Mouse (Mus musculus) olfactory bulb, adult 2 months (tissue): Measurements from ENCODE around the gene Gdf1. TPM values are rescaled to one million over a fixed set of nuclear protein-coding genes. Genes with fewer than 3 reads are reported as not detected.

Source experiments
- H3K27ac ChIP-seq: fragments of 200-500 bp; 2 replicates; pipeline ENCODE4 v1.5.1; 2012; ENCODE audit warnings: low read depth, low read length; ENCODE audit not compliant: insufficient read depth
- H3K4me1 ChIP-seq: fragments of 200-500 bp; 2 replicates; pipeline ENCODE4 v1.6.1; 2012; ENCODE audit warnings: low read length; ENCODE audit not compliant: control insufficient read depth, insufficient read depth
- H3K4me3 ChIP-seq: fragments of 200-500 bp; 2 replicates; pipeline ENCODE4 v1.5.1; 2012; ENCODE audit warnings: mild to moderate bottlenecking, low read depth, low read length, moderate library complexity; ENCODE audit not compliant: insufficient read depth
- CTCF ChIP-seq: fragments of 200-500 bp; IDR thresholded peaks from 2 replicates; pipeline ENCODE4 v1.5.1; 2012; ENCODE audit warnings: low read depth, mild to moderate bottlenecking, low read length, moderate library complexity; ENCODE audit not compliant: insufficient read depth
- POLR2A ChIP-seq: fragments of 200-500 bp; IDR thresholded peaks from 2 replicates; pipeline ENCODE4 v1.6.1; 2012; ENCODE audit warnings: mild to moderate bottlenecking, low read depth, low read length, moderate library complexity; ENCODE audit not compliant: insufficient read depth
- WGBS: fragments of 180-500 bp; shearing (Covaris S2); methylation state at CpG from one replicate; pipeline ENCODE4 v1.1.7; 2018; 5-methylcytosine and 5-hydroxymethylcytosine counted together
- polyA plus RNA-seq: library from polyadenylated mRNA; stranded (reverse); fragments of >200 nt; gene quantifications from 2 replicates; pipeline ENCODE4 v1.2.4, GENCODE M21; 2012; ENCODE audit warnings: low replicate concordance; ENCODE audit not compliant: missing spikeins, insufficient read depth, insufficient read length

The Gdf1 gene
- polyA plus RNA-seq, 1 experiment, result not detected

DNA sequence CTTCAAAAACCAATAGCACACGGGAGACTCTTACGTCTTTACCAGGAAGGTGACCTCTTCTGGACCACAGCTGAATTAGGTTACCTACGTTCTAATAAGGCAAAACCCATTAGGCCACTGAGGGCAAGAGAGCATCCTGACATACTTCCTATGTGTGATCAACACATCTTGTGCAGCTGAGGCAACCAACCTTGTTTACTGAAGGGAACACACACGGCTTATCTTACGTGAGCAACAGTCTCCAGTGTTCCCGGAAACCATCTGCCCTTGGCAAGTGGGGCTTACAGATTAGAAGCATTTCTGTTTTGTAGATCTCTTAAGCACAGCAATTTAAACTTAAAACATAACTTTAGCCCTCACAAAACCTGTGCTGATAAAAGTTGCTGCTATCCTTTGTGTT is 2.1 kb upstream of the Gdf1 start:
- no peak for TF ChIP-seq CTCF
- no peak for TF ChIP-seq POLR2A
- Histone ChIP-seq H3K4me1 (peaks cover 36% of the 10 kb centered on the region), H3K27ac (no peak overlapping the region), H3K4me3 (no peak overlapping the region)
- WGBS, result 87% methylated on average over 6 of the region's 6 CpGs

DNA sequence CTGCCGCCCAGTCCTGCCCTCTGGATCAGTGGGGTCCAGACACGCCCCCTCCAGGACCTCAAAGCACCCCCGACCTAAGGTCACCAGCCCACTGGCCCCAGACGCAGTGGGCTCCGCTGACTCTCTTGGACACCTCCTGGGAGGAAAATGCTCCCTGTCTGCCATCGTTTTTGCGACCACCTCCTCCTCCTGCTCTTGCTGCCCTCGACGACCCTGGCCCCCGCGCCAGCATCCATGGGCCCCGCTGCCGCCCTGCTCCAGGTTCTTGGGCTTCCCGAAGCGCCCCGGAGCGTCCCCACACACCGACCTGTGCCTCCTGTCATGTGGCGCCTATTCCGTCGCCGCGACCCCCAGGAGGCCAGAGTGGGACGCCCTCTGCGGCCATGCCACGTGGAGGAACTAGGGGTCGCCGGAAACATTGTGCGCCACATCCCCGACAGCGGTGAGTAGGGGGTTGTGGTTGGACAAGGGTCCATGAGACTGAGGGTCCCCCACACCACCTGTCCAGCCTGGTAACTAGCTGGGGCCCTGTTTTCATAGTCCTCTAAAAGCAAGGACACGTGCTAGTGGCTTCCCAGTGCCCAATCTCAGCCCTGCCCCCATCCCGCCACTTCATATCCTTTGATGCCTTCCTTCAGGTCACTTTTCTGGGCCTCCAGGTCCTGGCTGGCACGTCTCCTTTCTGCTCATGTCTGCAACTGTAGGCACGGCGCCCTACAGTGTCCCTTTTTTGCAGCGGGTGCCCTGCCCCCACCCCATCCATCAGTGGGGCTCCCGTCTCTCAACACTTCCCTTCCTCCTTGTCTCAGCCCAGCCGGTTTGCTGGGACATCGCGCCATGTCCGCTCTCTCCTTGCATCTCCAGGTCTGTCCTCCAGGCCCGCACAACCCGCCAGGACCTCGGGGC is 471 bp downstream of the Gdf1 start:
- Histone ChIP-seq H3K4me3 (no peak overlapping the region), H3K27ac (peak overlapping the region; percentile 21; the same call in 1 of the 2 replicates), H3K4me1 (peaks cover 39% of the 10 kb centered on the region)
- WGBS, result 34% methylated on average over 45 of the region's 45 CpGs
- no peak for TF ChIP-seq CTCF

DNA sequence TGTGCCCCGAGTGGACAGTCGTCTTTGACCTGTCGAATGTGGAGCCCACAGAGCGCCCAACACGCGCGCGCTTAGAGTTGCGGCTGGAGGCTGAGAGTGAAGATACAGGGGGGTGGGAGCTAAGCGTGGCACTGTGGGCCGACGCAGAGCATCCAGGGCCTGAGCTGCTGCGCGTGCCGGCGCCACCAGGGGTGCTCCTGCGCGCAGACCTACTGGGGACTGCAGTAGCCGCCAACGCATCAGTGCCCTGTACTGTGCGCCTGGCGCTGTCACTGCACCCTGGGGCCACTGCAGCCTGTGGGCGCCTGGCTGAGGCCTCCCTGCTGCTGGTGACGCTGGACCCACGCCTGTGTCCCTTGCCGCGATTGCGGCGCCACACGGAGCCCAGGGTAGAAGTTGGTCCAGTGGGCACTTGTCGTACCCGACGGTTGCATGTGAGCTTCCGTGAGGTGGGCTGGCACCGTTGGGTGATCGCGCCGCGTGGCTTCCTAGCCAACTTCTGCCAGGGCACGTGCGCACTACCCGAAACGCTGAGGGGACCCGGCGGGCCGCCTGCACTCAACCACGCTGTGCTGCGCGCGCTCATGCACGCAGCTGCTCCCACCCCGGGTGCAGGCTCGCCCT is 1.2 kb downstream of the Gdf1 start:
- TF ChIP-seq POLR2A (no peak), CTCF (peak; percentile 57; the same call in 1 of the 2 replicates)
- H3K4me3 ChIP-seq, result no peak overlapping the region
- H3K4me1 ChIP-seq, result peaks cover 39% of the 10 kb centered on the region
- H3K27ac ChIP-seq, result peak overlapping the region; percentile 21; the same call in 1 of the 2 replicates
- WGBS, result 21% methylated on average over 53 of the region's 53 CpGs

DNA sequence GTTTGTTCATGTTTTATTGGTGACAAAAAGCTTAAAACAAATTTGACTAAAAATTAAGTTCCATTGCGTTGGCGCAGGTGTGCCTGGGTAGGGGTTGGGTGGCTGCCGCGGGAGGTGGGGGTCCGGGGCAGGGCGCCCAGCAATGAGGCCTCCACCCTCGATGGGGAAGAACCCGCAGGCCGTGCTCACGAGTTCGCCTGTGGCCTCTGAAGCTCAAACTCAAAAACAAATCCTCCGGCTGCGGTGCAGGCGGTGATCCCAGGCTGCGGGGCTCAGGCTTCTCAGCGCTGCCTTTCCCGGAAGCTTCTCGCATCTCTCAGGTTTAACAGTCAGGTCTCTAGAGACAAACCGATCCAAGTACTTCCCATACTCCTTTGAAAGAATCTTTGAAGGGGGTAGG is 1.9 kb downstream of the Gdf1 start:
- TF ChIP-seq POLR2A (no peak), CTCF (no peak)
- Histone ChIP-seq H3K4me3 (no peak overlapping the region), H3K27ac (no peak overlapping the region), H3K4me1 (peaks cover 39% of the 10 kb centered on the region)
- 60% methylated on average over 19 of the region's 19 CpGs for WGBS

DNA sequence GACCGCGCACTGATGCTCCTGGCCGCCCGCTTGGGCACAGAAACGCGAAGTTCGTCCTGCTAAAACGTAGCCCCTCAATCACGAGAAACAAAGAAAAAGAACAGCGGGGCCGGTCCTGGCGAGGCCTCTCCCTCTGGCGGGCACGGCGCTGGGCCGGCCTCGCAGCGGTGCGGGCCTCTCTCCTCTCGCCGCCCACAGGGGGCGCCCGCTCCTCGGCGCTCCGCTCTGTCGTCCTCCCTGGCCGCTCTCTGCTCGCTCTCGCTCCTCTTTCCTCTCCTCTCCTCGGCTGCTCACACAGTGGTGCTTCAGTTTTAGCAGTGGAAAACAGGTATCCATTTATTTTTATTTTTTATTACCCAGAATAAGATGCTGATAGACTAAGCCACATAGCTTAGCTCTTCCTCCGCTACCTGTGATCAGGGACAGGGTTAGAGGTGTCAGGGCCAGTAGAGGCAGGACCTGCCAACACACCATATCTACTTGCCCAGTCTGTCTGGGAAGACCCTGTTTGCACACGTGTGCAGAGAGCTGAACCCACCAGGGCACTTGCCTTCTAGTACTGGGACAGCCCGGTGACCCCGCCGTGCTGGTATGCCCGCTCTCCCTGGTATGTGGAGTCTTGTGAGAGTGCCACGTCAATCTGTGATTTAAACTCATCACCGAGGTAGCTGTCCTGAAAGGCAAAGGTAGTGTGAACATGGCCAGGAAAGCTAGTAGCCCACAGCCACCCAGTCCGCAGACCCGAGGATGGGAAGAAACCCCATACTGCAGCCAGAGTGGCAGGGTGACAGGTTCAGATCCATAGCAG is 2.7 kb downstream of the Gdf1 start:
- H3K27ac ChIP-seq, result no peak overlapping the region
- 24% methylated on average over 41 of the region's 41 CpGs for WGBS
- H3K4me1 ChIP-seq, result peaks cover 39% of the 10 kb centered on the region
- H3K4me3 ChIP-seq, result no peak overlapping the region
- TF ChIP-seq CTCF, result peak; percentile 92
- no peak for TF ChIP-seq POLR2A

DNA sequence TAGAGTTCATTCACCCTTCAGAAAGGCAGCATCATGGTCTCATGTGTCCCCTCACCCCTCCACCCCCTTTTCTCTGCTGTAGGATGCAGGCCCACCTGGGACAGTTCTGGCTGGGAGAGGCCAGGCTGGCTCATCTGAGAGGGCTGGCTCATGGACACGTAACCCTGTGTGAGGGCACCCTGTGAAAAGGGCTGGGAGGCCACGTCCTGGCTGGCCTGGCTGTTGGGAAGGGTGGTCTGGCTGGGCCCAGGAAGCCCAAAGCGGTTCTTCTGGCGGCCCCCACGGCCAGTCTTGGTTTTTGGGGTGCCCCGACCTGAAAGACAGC is 3.2 kb downstream of the Gdf1 start:
- peaks cover 39% of the 10 kb centered on the region for H3K4me1 ChIP-seq
- no peak overlapping the region for H3K4me3 ChIP-seq
- 88% methylated on average over 6 of the region's 6 CpGs for WGBS
- TF ChIP-seq POLR2A, result no peak
- no peak for TF ChIP-seq CTCF
- no peak overlapping the region for H3K27ac ChIP-seq

DNA sequence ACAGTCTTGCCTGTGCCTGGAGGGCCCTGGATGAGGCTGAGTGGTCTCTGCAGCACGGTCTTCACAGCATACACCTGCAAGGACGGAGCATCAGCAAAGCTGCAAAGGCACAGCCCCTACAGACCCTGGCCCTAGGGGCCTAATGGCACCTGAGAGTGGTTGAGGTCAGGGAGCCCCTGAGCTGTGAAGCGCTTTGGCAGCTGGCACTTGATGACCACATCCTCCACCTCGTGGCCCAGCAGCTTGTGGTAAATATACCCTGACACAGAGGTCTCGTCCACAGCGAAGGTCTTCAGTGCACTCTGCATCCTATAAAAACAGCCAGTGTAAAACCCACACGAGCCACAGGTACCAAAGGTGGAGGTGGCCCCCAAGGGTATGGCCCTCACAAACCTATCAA is 9.3 kb downstream of the Gdf1 start:
- H3K4me1 ChIP-seq, result peaks cover 2% of the 10 kb centered on the region
- 92% methylated on average over 7 of the region's 7 CpGs for WGBS
- H3K4me3 ChIP-seq, result no peak overlapping the region
- no peak overlapping the region for H3K27ac ChIP-seq
- no peak for TF ChIP-seq CTCF
- TF ChIP-seq POLR2A, result no peak

DNA sequence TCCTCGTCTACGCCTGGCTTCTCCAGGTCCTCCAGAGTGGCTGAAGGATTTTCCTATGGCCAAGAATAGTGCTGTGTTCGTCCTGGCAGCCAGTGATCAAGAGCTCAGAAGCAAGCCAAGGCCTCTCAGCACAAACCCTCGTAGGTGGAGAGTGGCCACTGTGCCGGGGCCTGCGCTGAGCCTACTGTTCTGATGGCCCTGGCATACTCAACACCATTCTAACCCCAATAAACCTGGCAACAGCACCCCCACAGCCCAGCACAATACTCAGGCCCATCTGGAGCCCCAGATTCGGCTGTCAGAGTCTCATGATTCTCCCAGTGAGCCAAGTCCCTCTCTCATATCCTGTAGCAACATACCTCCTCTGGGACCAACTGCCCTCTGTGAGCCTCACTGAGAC is 11.0 kb downstream of the Gdf1 start:
- Histone ChIP-seq H3K27ac (no peak overlapping the region), H3K4me1 (peaks cover 5% of the 10 kb centered on the region), H3K4me3 (no peak overlapping the region)
- WGBS, result 79% methylated on average over 7 of the region's 7 CpGs
- no peak for TF ChIP-seq POLR2A
- TF ChIP-seq CTCF, result no peak

DNA sequence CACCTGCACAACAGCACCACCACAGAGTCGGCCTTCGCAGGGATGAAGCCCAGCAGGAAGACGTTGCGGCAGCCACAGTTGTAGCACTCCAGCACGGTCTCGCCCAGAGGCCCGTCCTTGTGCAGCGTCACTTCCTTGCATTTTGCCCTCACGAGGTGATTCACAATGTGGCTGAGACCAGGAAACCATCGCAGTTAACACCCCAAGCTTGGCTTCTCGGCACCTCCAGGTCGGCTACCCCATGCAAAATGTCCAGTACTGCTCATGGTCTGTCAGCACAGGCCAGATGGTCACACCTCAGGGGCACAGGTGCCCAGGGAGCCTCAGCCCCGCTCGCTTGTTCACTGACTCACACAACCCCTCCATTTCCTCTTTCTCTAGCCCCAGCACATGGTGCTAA is 12.4 kb downstream of the Gdf1 start:
- Histone ChIP-seq H3K4me1 (peaks cover 11% of the 10 kb centered on the region), H3K27ac (no peak overlapping the region), H3K4me3 (no peak overlapping the region)
- WGBS, result 88% methylated on average over 14 of the region's 14 CpGs
- TF ChIP-seq CTCF, result no peak
- no peak for TF ChIP-seq POLR2A
